Mouse (Mus musculus) liver, embryonic 15.5 days (tissue): Measurements from ENCODE around the gene Fbxo31. TPM values are rescaled to one million over a fixed set of nuclear protein-coding genes. Genes with fewer than 3 reads are reported as not detected.

Experiments used
- ATAC-seq: fragments of 200-750 bp; cut with Nextera tagmentation; 2 replicates; pipeline ENCODE4 v1.8.0; 2017; ENCODE audit warnings: moderate number of reproducible peaks, mild to moderate bottlenecking, moderate library complexity; ENCODE audit not compliant: insufficient read depth
- H3K27ac ChIP-seq: fragments of 300-500 bp; sonication (generic); replicated peaks from 2 replicates; pipeline ENCODE4 v1.5.1; 2015; ENCODE audit warnings: mild to moderate bottlenecking, inconsistent platforms
- H3K27me3 ChIP-seq: fragments of 300-500 bp; sonication (generic); 2 replicates; pipeline ENCODE4 v1.6.1; 2015; ENCODE audit warnings: mild to moderate bottlenecking, inconsistent platforms
- H3K36me3 ChIP-seq: fragments of 300-500 bp; sonication (generic); replicated peaks from 2 replicates; pipeline ENCODE4 v1.6.1; 2015; ENCODE audit warnings: moderate library complexity, mild to moderate bottlenecking, inconsistent platforms
- H3K4me1 ChIP-seq: fragments of 300-500 bp; sonication (generic); replicated peaks from 2 replicates; pipeline ENCODE4 v1.6.1; 2015; ENCODE audit warnings: inconsistent platforms
- H3K4me2 ChIP-seq: fragments of 300-500 bp; sonication (generic); 2 replicates; pipeline ENCODE4 v1.6.1; 2015; ENCODE audit warnings: moderate library complexity, mild to moderate bottlenecking, inconsistent platforms
- H3K4me3 ChIP-seq: fragments of 300-500 bp; sonication (generic); replicated peaks from 2 replicates; pipeline ENCODE4 v1.5.1; 2015; ENCODE audit warnings: mild to moderate bottlenecking, inconsistent platforms
- H3K9ac ChIP-seq: fragments of 300-500 bp; sonication (generic); 2 replicates; pipeline ENCODE4 v1.6.1; 2015; ENCODE audit warnings: moderate library complexity, mild to moderate bottlenecking, inconsistent platforms
- H3K9me3 ChIP-seq: fragments of 300-500 bp; sonication (generic); replicated peaks from 2 replicates; pipeline ENCODE4 v1.6.1; 2016; ENCODE audit warnings: inconsistent platforms
- WGBS: fragments of 180-500 bp; shearing (Covaris S2); methylation state at CpG from one replicate; pipeline ENCODE4 v1.1.7; 2015; ENCODE audit warnings: mixed read lengths; ENCODE audit not compliant: insufficient replicate concordance; 5-methylcytosine and 5-hydroxymethylcytosine counted together
- polyA plus RNA-seq: library from polyadenylated mRNA; unstranded; fragments of >200 nt; fragmentation: Nextera tagmentation; extraction: Ambion mirVana; gene quantifications from 2 replicates; pipeline ENCODE4 v1.2.1, GENCODE M21; 2015

The Fbxo31 gene
- polyA plus RNA-seq, 1 experiment from 2014 or later, result 9.1 TPM

GRCm38 (mm10) chr8:121570335-121570734, 8.3 kb downstream of the Fbxo31 start:
- ATAC-seq, result peak; percentile 10; the same call in 1 of the 2 replicates

DNA sequence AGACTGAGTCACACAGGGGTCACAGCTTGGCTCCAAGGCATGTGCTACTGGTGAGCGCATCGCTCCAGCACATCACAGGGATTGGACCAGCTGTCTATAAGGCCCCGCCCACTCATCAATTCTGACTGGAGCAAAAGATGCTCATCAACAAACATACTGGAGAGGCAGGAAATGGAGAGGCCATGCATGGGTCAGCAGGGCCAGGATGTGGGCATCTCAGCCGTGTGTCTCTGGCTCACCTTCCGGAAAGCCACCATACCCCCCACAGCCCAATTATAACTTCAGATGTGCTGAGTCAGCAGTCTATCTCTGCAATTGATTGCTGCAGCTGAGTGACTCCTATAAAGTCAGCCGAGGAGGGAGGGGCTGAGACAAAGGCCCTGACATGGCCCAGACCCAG, 10.3 kb downstream of the Fbxo31 start:
- 55% methylated on average over 6 of the region's 6 CpGs for WGBS
- Histone ChIP-seq H3K9me3 (no peaks in the 10 kb centered on the region), H3K4me1 (peaks cover 41% of the 10 kb centered on the region), H3K27ac (no peak overlapping the region), H3K9ac (no peak overlapping the region), H3K36me3 (0 out of 2 replicates have a peak, but pooled peaks cover 5% of the 10 kb centered on the region), H3K4me2 (no peak overlapping the region), H3K27me3 (no peaks in the 10 kb centered on the region), H3K4me3 (no peak overlapping the region)
- no peak for ATAC-seq

More at GRCm38 (mm10) chr8:121570335-121570734, 8.3 kb downstream of the Fbxo31 start:
- WGBS, result 43% methylated on average over 21 of the region's 21 CpGs
- Histone ChIP-seq H3K9me3 (no peaks in the 10 kb centered on the region), H3K9ac (no peak overlapping the region), H3K4me3 (peak overlapping the region; percentile 18), H3K27ac (peak overlapping the region; percentile 7; the same call in 1 of the 2 replicates), H3K4me2 (peak overlapping the region; percentile 54), H3K36me3 (0 out of 2 replicates have a peak, but pooled peaks cover 5% of the 10 kb centered on the region), H3K4me1 (peaks cover 59% of the 10 kb centered on the region), H3K27me3 (no peaks in the 10 kb centered on the region)

DNA sequence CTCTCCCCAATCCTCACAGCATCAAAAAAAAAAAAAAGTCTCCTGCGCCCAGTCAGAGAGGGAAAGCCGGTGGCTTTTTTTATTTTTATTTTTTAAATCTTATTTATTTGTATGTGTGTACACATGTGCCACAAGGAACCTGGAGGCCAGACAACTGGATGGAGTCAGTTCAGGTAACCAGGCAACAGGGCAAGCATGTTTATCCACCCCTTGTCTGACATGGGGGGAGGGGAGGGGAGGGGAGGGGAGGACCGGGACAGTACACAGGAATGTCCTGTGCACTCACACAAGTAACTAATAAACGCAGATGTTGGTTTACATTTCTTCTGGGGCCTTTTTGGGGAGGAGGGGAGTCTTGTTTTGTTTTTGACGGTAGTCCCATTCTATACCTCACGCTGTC, 14.9 kb downstream of the Fbxo31 start:
- no peak for ATAC-seq
- peaks cover 20% of the 10 kb centered on the region for H3K36me3 ChIP-seq
- H3K27me3 ChIP-seq, result no peaks in the 10 kb centered on the region
- H3K27ac ChIP-seq, result no peak overlapping the region
- H3K4me3 ChIP-seq, result no peak overlapping the region
- peaks cover 19% of the 10 kb centered on the region for H3K4me1 ChIP-seq
- no peak overlapping the region for H3K9ac ChIP-seq
- 76% methylated on average over 6 of the region's 6 CpGs for WGBS
- no peak overlapping the region for H3K4me2 ChIP-seq
- H3K9me3 ChIP-seq, result no peaks in the 10 kb centered on the region

DNA sequence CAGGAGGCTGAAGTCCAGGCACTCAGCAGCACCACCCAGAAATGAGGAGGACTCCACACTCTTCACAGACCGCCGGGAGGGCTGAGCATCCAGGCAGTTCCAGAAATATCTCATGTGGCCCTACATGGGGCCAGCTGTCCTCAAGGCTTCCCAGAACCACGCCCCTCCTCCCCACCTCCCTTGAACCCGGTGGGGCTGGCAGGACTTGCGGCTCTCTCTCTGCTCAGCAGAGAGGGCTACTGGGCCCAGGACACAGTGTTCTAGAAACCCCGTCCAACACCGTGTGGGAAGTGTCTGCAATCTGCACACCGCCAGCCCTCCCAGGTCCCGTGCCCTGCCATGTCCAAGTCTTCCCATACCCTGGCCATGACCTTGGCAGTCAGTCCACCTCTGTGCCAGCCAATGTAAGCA, 15.7 kb downstream of the Fbxo31 start:
- Histone ChIP-seq H3K4me2 (no peak overlapping the region), H3K9me3 (no peaks in the 10 kb centered on the region), H3K27ac (no peak overlapping the region), H3K36me3 (peaks cover 26% of the 10 kb centered on the region), H3K27me3 (no peaks in the 10 kb centered on the region), H3K4me3 (no peak overlapping the region), H3K9ac (no peak overlapping the region), H3K4me1 (peaks cover 13% of the 10 kb centered on the region)
- WGBS, result 69% methylated on average over 9 of the region's 9 CpGs
- ATAC-seq, result no peak

DNA sequence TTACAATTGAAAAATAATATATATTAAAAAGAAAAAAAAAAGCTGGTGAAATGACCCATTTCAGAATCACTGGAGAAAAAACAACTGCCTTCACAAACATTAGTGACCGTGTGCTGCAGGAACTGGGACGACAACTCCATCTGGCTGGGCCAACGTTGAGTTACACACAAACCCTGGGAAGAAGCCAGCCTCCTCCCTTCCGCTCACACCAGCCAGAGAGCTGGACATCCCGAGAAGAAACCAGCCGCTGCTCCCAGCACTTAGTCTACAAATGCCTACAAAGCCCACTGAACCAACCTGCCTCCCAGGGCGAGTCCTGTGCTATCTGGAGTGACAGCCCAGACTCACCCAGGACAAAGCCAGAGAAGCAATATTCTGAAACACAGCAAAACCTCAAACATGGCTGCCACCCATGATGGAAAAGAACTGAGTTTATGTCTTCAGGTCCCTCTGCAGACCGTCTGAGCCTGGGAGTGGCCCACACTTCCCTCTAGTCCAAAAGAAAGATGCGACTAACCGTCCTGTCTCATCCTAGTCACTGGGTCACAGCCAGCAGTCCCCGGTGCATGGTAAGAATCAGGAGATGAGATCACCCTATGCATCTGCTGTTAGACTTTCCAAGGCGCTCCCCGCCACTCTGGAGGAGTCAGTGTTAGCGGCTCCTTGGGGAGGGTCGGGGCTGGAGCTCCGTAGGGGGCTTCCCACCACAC, 16.8 kb downstream of the Fbxo31 start:
- ATAC-seq, result no peak
- no peak overlapping the region for H3K4me3 ChIP-seq
- peaks cover 4% of the 10 kb centered on the region; the same call in 1 of the 2 replicates for H3K4me1 ChIP-seq
- H3K4me2 ChIP-seq, result no peak overlapping the region
- WGBS, result 69% methylated on average over 16 of the region's 16 CpGs
- no peaks in the 10 kb centered on the region for H3K27me3 ChIP-seq
- H3K9ac ChIP-seq, result no peak overlapping the region
- no peaks in the 10 kb centered on the region for H3K9me3 ChIP-seq
- no peak overlapping the region for H3K27ac ChIP-seq
- peaks cover 26% of the 10 kb centered on the region for H3K36me3 ChIP-seq

GRCm38 (mm10) chr8:121560432-121561100, 18.0 kb downstream of the Fbxo31 start:
- no peaks in the 10 kb centered on the region for H3K9me3 ChIP-seq
- no peak overlapping the region for H3K9ac ChIP-seq
- 78% methylated on average over 7 of the region's 7 CpGs for whole genome bisulfite sequencing
- peaks cover 4% of the 10 kb centered on the region; the same call in 1 of the 2 replicates for H3K4me1 ChIP-seq
- H3K27me3 ChIP-seq, result no peaks in the 10 kb centered on the region
- H3K27ac ChIP-seq, result no peak overlapping the region
- no peak for ATAC-seq
- H3K36me3 ChIP-seq, result peaks cover 24% of the 10 kb centered on the region
- no peak overlapping the region for H3K4me2 ChIP-seq
- H3K4me3 ChIP-seq, result no peak overlapping the region

- Histone ChIP-seq H3K36me3 (peaks cover 27% of the 10 kb centered on the region), H3K4me2 (no peak overlapping the region), H3K4me3 (no peak overlapping the region), H3K9ac (no peak overlapping the region), H3K9me3 (no peaks in the 10 kb centered on the region), H3K27ac (no peak overlapping the region), H3K27me3 (no peaks in the 10 kb centered on the region), H3K4me1 (peaks cover 4% of the 10 kb centered on the region; the same call in 1 of the 2 replicates)
- 81% methylated on average over 12 of the region's 12 CpGs for WGBS
- ATAC-seq, result no peak
Observed at GRCm38 (mm10) chr8:121559801-121560200, 18.8 kb downstream of the Fbxo31 start.

DNA sequence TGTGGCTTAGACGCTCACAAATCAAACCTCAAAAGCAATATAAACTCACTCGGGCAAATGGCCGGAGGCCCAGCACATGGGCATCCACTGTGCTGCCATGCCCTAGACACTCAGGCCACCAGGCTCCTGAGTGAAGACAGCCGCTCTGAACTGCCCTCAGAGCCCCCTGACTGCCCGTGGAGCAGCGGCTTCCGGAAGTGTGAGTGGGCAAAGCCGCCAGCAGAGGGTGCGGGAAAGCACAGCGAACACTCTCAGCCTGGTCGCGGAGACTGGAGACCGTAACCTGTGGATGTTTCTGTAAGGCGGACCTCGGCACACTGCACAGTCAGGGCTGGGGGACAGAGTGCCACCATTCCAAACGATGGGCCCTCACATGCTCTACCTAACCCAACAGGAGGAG, 20.1 kb downstream of the Fbxo31 start:
- H3K4me2 ChIP-seq, result no peak overlapping the region
- no peak overlapping the region for H3K9ac ChIP-seq
- WGBS, result 88% methylated on average over 16 of the region's 16 CpGs
- no peak for ATAC-seq
- H3K4me3 ChIP-seq, result no peak overlapping the region
- no peaks in the 10 kb centered on the region for H3K9me3 ChIP-seq
- peaks cover 4% of the 10 kb centered on the region; the same call in 1 of the 2 replicates for H3K4me1 ChIP-seq
- no peaks in the 10 kb centered on the region for H3K27me3 ChIP-seq
- no peak overlapping the region for H3K27ac ChIP-seq
- peaks cover 38% of the 10 kb centered on the region for H3K36me3 ChIP-seq

- ATAC-seq, result no peak
- WGBS, result 82% methylated on average over 11 of the region's 11 CpGs
- H3K4me2 ChIP-seq, result no peak overlapping the region
Observed at GRCm38 (mm10) chr8:121557746-121558145, 20.9 kb downstream of the Fbxo31 start.

GRCm38 (mm10) chr8:121553831-121554475, 24.7 kb downstream of the Fbxo31 start:
- H3K36me3 ChIP-seq, result peaks cover 46% of the 10 kb centered on the region
- H3K4me3 ChIP-seq, result no peak overlapping the region
- no peak for ATAC-seq
- no peaks in the 10 kb centered on the region for H3K27me3 ChIP-seq
- no peak overlapping the region for H3K4me2 ChIP-seq
- no peak overlapping the region for H3K9ac ChIP-seq
- H3K4me1 ChIP-seq, result no peaks in the 10 kb centered on the region
- 88% methylated on average over 32 of the region's 32 CpGs for WGBS
- H3K27ac ChIP-seq, result no peak overlapping the region
- H3K9me3 ChIP-seq, result no peaks in the 10 kb centered on the region

More at GRCm38 (mm10) chr8:121557746-121558145, 20.9 kb downstream of the Fbxo31 start:
- no peaks in the 10 kb centered on the region for H3K9me3 ChIP-seq
- no peak overlapping the region for H3K27ac ChIP-seq
- peaks cover under 1% of the 10 kb centered on the region; the same call in 1 of the 2 replicates for H3K4me1 ChIP-seq
- no peak overlapping the region for H3K4me3 ChIP-seq
- peaks cover 46% of the 10 kb centered on the region for H3K36me3 ChIP-seq
- no peak overlapping the region for H3K9ac ChIP-seq
- no peaks in the 10 kb centered on the region for H3K27me3 ChIP-seq

DNA sequence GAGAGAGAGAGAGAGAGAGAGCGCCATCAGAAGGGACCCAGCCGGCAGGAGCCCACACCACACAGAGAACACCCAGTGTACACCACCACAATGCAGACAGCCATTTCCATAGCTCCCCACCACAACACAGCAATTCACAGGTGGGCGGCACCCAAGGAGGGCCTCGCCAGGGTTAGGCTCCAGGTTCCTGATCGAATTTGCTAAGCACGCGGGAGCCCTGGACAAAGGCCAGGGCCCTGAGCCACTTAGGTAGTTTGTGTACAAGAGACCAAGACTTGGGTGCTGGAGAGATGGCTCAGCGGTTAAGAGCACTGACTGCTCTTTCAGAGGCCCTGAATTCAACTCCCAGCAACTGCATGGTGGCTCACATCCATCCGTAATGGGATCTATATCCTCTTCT, 26.1 kb downstream of the Fbxo31 start:
- H3K27ac ChIP-seq, result no peak overlapping the region
- H3K9ac ChIP-seq, result no peak overlapping the region
- H3K4me3 ChIP-seq, result no peak overlapping the region
- H3K4me1 ChIP-seq, result no peaks in the 10 kb centered on the region
- ATAC-seq, result no peak
- no peak overlapping the region for H3K4me2 ChIP-seq
- WGBS, result 79% methylated on average over 9 of the region's 9 CpGs
- H3K36me3 ChIP-seq, result peaks cover 37% of the 10 kb centered on the region
- no peaks in the 10 kb centered on the region for H3K27me3 ChIP-seq
- H3K9me3 ChIP-seq, result no peaks in the 10 kb centered on the region
